Mouse (Mus musculus) urinary bladder, postnatal 4 days (tissue): Measurements from ENCODE around the gene Foxb1.

Experiments
- DNase-seq, 2 experiments: peaks; one replicate each; pipeline ENCODE4 v3.0.0; 2021 to 2022; ENCODE audit warnings: low spot score in 2 of 2

The Foxb1 gene

GRCm38 (mm10) chr9:69756456-69756855 is 4.3 kb downstream of the Foxb1 start:
- no peak for DNase-seq

GRCm38 (mm10) chr9:69756041-69756440 is 4.7 kb downstream of the Foxb1 start:
- no peak for DNase-seq

- DNase-seq: no peak
These were observed 5.6 kb downstream of the Foxb1 start for GRCm38 (mm10) chr9:69755157-69755556.

GRCm38 (mm10) chr9:69754712-69755111 is 6.0 kb downstream of the Foxb1 start:
- no peak for DNase-seq

GRCm38 (mm10) chr9:69754291-69754690 is 6.4 kb downstream of the Foxb1 start:
- DNase-seq: no peak

GRCm38 (mm10) chr9:69747971-69748370 is 12.8 kb downstream of the Foxb1 start:
- no peak for DNase-seq

GRCm38 (mm10) chr9:69728736-69729135 is 32.0 kb downstream of the Foxb1 start:
- DNase-seq: no peak

- no peak for DNase-seq
These were observed 42.3 kb downstream of the Foxb1 start for GRCm38 (mm10) chr9:69718431-69718830.

- DNase-seq: no peak
These were observed 44.4 kb downstream of the Foxb1 start for GRCm38 (mm10) chr9:69716364-69716763.

- DNase-seq: no peak
These were observed 45.3 kb downstream of the Foxb1 start for GRCm38 (mm10) chr9:69715445-69715844.

- no peak for DNase-seq
These were observed 46.4 kb downstream of the Foxb1 start for GRCm38 (mm10) chr9:69714346-69714745.

GRCm38 (mm10) chr9:69713577-69714327 is 47.0 kb downstream of the Foxb1 start:
- no peak for DNase-seq

GRCm38 (mm10) chr9:69712714-69713525 is 47.8 kb downstream of the Foxb1 start:
- no peak for DNase-seq
